Mouse (Mus musculus) lung, postnatal 0 days (tissue): ENCODE data around the gene 2610008E11Rik.

Experiments
- CTCF ChIP-seq: IDR thresholded peaks from 2 replicates; pipeline ENCODE4 v1.5.1; 2016; ENCODE audit warnings: antibody characterized with exemption, mild to moderate bottlenecking
- EP300 ChIP-seq: IDR thresholded peaks from 2 replicates; pipeline ENCODE4 v1.6.1; 2016; ENCODE audit warnings: antibody characterized with exemption, mild to moderate bottlenecking, control low read depth

DNA sequence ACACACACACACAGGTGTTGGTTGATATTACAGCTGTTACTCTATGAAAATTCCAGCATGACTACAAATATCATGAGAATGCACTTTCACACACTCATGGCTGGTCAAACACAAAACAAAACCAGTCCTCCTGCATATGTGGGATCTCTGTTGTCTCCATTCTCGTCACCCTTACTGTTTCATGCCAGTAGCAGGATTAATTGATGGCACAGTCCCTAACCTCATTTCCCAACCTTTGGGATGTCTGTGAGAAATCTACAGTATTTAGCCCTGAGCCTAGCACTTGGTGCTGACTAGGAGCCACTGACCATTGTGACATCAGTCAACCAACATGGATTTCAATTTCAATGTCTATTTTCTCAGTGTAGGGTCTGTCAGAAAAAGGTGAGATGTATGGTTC, 17.7 kb upstream of the 2610008E11Rik start:
- no peak for TF ChIP-seq CTCF
- no peak for TF ChIP-seq EP300
